Mouse (Mus musculus) liver, embryonic 11.5 days (tissue): ENCODE results near the gene Adm2. TPM values are rescaled to one million over a fixed set of nuclear protein-coding genes. Genes with fewer than 3 reads are reported as not detected.

Source experiments
- ATAC-seq: fragments of 200-750 bp; cut with Nextera tagmentation; replicated peaks from 2 replicates; pipeline ENCODE4 v1.8.0; 2017; ENCODE audit warnings: moderate number of reproducible peaks, mild to moderate bottlenecking, moderate TSS enrichment, moderate library complexity; ENCODE audit not compliant: low FRiP score
- DNase-seq: peaks from one replicate; pipeline ENCODE4 v3.0.0-alpha.2; 2017; ENCODE audit warnings: low spot score
- H3K27ac ChIP-seq: fragments of 300-500 bp; sonication (generic); 2 replicates; pipeline ENCODE4 v1.5.1; 2014; ENCODE audit warnings: mild to moderate bottlenecking, low read depth, low read length, control low read depth
- H3K27me3 ChIP-seq: fragments of 300-500 bp; sonication (generic); replicated peaks from 2 replicates; pipeline ENCODE4 v1.6.1; 2014; ENCODE audit warnings: low read length, mixed read lengths; ENCODE audit not compliant: control insufficient read depth, insufficient read depth
- H3K36me3 ChIP-seq: fragments of 300-500 bp; sonication (generic); 2 replicates; pipeline ENCODE4 v1.6.1; 2014; ENCODE audit warnings: mild to moderate bottlenecking, low read length, moderate library complexity, mixed read lengths; ENCODE audit not compliant: control insufficient read depth, insufficient read depth
- H3K4me1 ChIP-seq: fragments of 300-500 bp; sonication (generic); replicated peaks from 2 replicates; pipeline ENCODE4 v1.6.1; 2014; ENCODE audit warnings: low read length, mixed read lengths; ENCODE audit not compliant: control insufficient read depth, insufficient read depth
- H3K4me2 ChIP-seq: fragments of 300-500 bp; sonication (generic); 2 replicates; pipeline ENCODE4 v1.6.1; 2014; ENCODE audit warnings: mild to moderate bottlenecking, control low read depth, moderate library complexity
- H3K4me3 ChIP-seq: fragments of 300-500 bp; sonication (generic); 2 replicates; pipeline ENCODE4 v1.5.1; 2014; ENCODE audit warnings: low read depth, low read length, control low read depth
- H3K9ac ChIP-seq: fragments of 300-500 bp; sonication (generic); 2 replicates; pipeline ENCODE4 v1.6.1; 2014; ENCODE audit warnings: low read depth, low read length, control low read depth
- H3K9me3 ChIP-seq: fragments of 300-500 bp; sonication (generic); 2 replicates; pipeline ENCODE4 v1.6.1; 2016; ENCODE audit warnings: low read length, inconsistent platforms, mixed read lengths; ENCODE audit not compliant: control insufficient read depth
- WGBS: fragments of 180-500 bp; shearing (Covaris S2); extraction: QIAGEN DNeasy Blood & Tissue Kit; methylation state at CpG from one replicate; pipeline ENCODE4 v1.1.7; 2014; 5-methylcytosine and 5-hydroxymethylcytosine counted together
- polyA plus RNA-seq: library from polyadenylated mRNA; unstranded; fragments of >200 nt; fragmentation: Nextera tagmentation; extraction: Ambion mirVana; gene quantifications from 2 replicates; pipeline ENCODE4 v1.2.1, GENCODE M21; 2014

Gene Adm2
- polyA plus RNA-seq, 1 experiment from 2014 or later = 7.0 TPM

DNA sequence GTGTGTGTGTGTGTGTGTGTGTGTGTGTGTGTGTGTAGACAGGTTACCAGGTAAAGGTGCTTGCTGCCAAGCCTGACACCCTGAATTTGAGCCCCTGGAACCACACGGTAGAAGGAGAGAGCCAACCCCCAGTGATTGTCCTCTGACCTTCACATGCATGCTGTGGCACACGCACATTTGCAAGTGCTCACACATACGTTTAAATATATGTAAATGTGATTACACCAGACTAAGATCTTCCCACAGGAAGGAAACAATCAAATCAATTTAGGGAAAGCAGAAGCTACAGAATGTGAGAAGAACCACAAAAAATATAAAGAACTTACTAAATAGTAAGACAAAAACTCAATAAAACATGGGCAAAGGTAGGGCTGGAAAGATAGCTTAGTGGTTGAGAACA is 17.6 kb downstream of the Adm2 start:
- H3K9ac ChIP-seq = no peak overlapping the region
- DNase-seq = no peak
- H3K4me3 ChIP-seq = no peak overlapping the region
- H3K4me2 ChIP-seq = no peak overlapping the region
- WGBS = 75% methylated on average over 3 of the region's 3 CpGs
- no peaks in the 10 kb centered on the region for H3K36me3 ChIP-seq
- no peaks in the 10 kb centered on the region for H3K27me3 ChIP-seq
- no peaks in the 10 kb centered on the region for H3K9me3 ChIP-seq
- H3K27ac ChIP-seq = no peak overlapping the region
- H3K4me1 ChIP-seq = no peaks in the 10 kb centered on the region
- ATAC-seq = no peak

GRCm38 (mm10) chr15:89341678-89342077 is 19.2 kb downstream of the Adm2 start:
- no peak overlapping the region for H3K4me3 ChIP-seq
- WGBS = 60% methylated on average over 1 of the region's 1 CpGs
- ATAC-seq = no peak

DNA sequence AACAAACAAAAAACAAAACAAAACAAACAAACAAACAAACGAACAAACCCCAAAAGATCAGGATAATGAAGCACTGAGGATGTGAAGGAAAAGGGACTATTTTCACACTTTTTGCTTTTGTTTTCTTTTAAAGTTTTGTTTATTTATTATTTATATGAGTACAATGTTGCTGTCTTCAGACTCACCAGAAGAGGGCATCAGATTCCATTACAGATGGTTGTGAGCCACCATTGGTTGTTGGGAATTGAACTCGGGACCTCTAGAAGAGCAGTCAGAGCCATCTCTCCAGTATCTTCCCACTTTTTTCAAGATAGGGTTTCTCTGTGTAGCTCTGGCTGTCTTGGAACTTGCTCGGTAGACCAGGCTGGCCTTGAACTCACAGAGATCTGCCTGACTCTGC is 20.8 kb downstream of the Adm2 start:
- Histone ChIP-seq H3K9ac (no peak overlapping the region), H3K4me2 (no peak overlapping the region), H3K4me1 (no peaks in the 10 kb centered on the region), H3K4me3 (no peak overlapping the region), H3K9me3 (no peaks in the 10 kb centered on the region), H3K27me3 (no peaks in the 10 kb centered on the region), H3K27ac (no peak overlapping the region), H3K36me3 (0 out of 2 replicates have a peak, but pooled peaks cover 2% of the 10 kb centered on the region)
- ATAC-seq (no peak), DNase-seq (no peak)
- WGBS = 74% methylated on average over 3 of the region's 3 CpGs

More at GRCm38 (mm10) chr15:89341678-89342077, 19.2 kb downstream of the Adm2 start:
- Histone ChIP-seq H3K27ac (no peak overlapping the region), H3K36me3 (no peaks in the 10 kb centered on the region), H3K9ac (no peak overlapping the region), H3K4me2 (no peak overlapping the region), H3K27me3 (no peaks in the 10 kb centered on the region), H3K9me3 (no peaks in the 10 kb centered on the region), H3K4me1 (no peaks in the 10 kb centered on the region)
- DNase-seq = no peak

DNA sequence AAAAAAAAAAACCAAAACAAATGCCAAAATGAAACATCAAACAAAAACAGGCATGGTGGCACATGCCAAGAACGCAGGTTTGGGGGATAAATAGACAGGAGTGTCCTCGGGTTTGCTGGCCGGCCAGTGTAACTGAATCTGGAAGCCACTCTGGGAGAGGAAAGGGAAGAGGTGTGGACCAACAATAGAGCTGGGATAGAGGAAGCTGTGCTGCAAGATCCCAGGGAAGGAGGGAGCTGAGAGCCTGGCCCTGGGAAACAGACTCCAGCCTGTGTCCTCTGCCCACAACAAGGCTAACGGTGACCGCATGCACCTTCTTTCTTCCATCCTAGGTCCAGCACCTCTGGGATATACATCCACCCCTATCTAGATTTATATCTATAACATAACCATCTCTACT is 27.9 kb downstream of the Adm2 start:
- Histone ChIP-seq H3K4me1 (peaks cover 9% of the 10 kb centered on the region), H3K4me3 (no peak overlapping the region), H3K9ac (no peak overlapping the region), H3K27ac (no peak overlapping the region), H3K27me3 (no peaks in the 10 kb centered on the region), H3K4me2 (no peak overlapping the region), H3K36me3 (peaks cover 39% of the 10 kb centered on the region), H3K9me3 (no peaks in the 10 kb centered on the region)
- no peak for ATAC-seq
- DNase-seq = no peak
- 80% methylated on average over 5 of the region's 5 CpGs for WGBS

- WGBS = 93% methylated on average over 15 of the region's 15 CpGs
- Histone ChIP-seq H3K4me2 (no peak overlapping the region), H3K27ac (no peak overlapping the region), H3K36me3 (peaks cover 39% of the 10 kb centered on the region), H3K9ac (no peak overlapping the region), H3K27me3 (no peaks in the 10 kb centered on the region), H3K9me3 (no peaks in the 10 kb centered on the region), H3K4me3 (no peak overlapping the region), H3K4me1 (peaks cover 9% of the 10 kb centered on the region)
- DNase-seq (no peak), ATAC-seq (no peak)
These were observed 28.8 kb downstream of the Adm2 start for GRCm38 (mm10) chr15:89351302-89351701.

DNA sequence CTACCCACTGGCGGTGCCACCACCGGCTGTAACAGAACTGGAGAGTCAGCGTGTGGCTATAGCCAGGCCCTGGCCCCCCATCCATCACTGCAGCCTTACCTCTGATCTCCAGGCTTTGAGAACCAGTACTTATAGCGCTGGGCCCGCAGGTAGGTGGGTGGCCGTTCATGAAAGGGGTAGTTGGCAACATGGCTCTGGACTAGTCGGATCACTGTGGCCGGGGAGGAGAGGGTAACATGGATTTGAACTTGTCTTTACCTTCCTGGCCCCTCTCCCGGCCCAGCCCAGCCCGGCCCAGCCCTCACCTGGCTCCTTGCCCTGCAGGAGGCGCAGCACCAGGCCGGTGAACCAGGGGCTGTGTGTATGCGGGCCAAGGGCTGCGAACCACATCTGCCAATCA is 29.5 kb downstream of the Adm2 start:
- Histone ChIP-seq H3K27me3 (no peaks in the 10 kb centered on the region), H3K4me2 (no peak overlapping the region), H3K36me3 (peaks cover 39% of the 10 kb centered on the region), H3K27ac (no peak overlapping the region), H3K9ac (no peak overlapping the region), H3K4me1 (peaks cover 9% of the 10 kb centered on the region), H3K4me3 (no peak overlapping the region), H3K9me3 (no peaks in the 10 kb centered on the region)
- DNase-seq = no peak
- no peak for ATAC-seq
- WGBS = 93% methylated on average over 14 of the region's 14 CpGs

DNA sequence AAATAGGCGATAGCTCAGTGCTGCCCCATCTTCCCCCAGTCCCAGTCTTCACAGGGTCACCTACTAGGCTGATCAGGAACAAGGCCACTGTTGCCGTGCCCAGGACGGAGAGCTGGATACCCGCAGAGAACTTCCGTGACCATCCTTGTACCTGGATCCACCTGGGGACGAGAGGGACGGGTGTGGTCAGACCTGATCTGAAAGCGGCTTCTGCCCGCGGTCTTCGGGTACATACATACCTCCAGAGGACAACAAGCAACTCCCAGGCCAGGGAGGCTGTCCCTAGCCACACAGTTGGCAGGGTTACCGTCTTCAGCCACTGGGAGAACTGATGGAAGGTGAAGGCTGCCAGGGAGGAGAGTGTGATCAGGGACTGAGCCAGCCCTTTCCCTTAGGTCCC is 30.3 kb downstream of the Adm2 start:
- Histone ChIP-seq H3K4me2 (no peak overlapping the region), H3K4me3 (no peak overlapping the region), H3K36me3 (peaks cover 39% of the 10 kb centered on the region), H3K27me3 (no peaks in the 10 kb centered on the region), H3K9ac (no peak overlapping the region), H3K9me3 (no peaks in the 10 kb centered on the region), H3K4me1 (peaks cover 15% of the 10 kb centered on the region), H3K27ac (no peak overlapping the region)
- DNase-seq (no peak), ATAC-seq (no peak)
- WGBS = 94% methylated on average over 12 of the region's 12 CpGs

- no peaks in the 10 kb centered on the region for H3K27me3 ChIP-seq
- WGBS = 92% methylated on average over 16 of the region's 16 CpGs
- no peak for ATAC-seq
- no peak for DNase-seq
- H3K9me3 ChIP-seq = no peaks in the 10 kb centered on the region
- H3K9ac ChIP-seq = peak overlapping the region; percentile 88; the same call in 1 of the 2 replicates
- H3K4me1 ChIP-seq = peaks cover 22% of the 10 kb centered on the region
- H3K27ac ChIP-seq = no peak overlapping the region
- H3K36me3 ChIP-seq = peaks cover 37% of the 10 kb centered on the region
- peak overlapping the region; percentile 86; the same call in 1 of the 2 replicates for H3K4me3 ChIP-seq
- peak overlapping the region; percentile 88 for H3K4me2 ChIP-seq
These were observed 31.3 kb downstream of the Adm2 start for GRCm38 (mm10) chr15:89353837-89354236.

DNA sequence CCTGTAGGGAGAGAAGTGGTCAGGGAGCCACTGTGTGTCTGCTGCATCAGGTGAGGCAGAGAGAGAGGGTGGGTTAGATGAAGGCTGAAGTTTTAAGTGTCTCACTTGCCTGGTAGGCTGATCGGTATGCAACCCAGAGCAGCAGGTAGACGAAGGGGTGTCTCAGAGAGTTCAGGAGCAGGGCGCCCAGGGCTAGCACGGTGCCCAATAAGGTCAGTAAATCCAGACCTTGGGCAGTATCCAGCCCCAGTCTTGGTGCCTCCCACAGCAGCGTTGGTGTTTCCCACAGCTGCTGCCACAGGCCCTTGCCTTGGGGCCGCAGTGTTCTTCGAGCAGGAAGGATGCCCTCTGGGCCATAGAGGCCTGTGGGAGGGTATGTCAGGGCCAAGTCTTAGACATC is 31.9 kb downstream of the Adm2 start:
- ATAC-seq = no peak
- H3K27ac ChIP-seq = 0 out of 2 replicates have a peak overlapping the region, but pooled peaks have one; percentile 30

More for the DNA sequence above, 31.9 kb downstream of the Adm2 start:
- Histone ChIP-seq H3K4me2 (peak overlapping the region; percentile 88), H3K9me3 (no peaks in the 10 kb centered on the region), H3K36me3 (peaks cover 37% of the 10 kb centered on the region), H3K27me3 (no peaks in the 10 kb centered on the region), H3K9ac (peak overlapping the region; percentile 88), H3K4me1 (peaks cover 23% of the 10 kb centered on the region), H3K4me3 (peak overlapping the region; percentile 86)
- DNase-seq = no peak
- 77% methylated on average over 7 of the region's 7 CpGs for WGBS
